Mouse (Mus musculus) lung, embryonic 15.5 days (tissue): Measurements from ENCODE around the gene Frem1. TPM values are rescaled to one million over a fixed set of nuclear protein-coding genes. Genes with fewer than 3 reads are reported as not detected.

Experiments
- ATAC-seq: fragments of 200-750 bp; cut with Nextera tagmentation; 2 replicates; pipeline ENCODE4 v1.8.0; 2017; ENCODE audit warnings: moderate number of reproducible peaks, borderline replicate concordance; ENCODE audit not compliant: low FRiP score, low TSS enrichment; ENCODE audit errors: extremely low read depth
- H3K27ac ChIP-seq: fragments of 300-500 bp; sonication (generic); 2 replicates; pipeline ENCODE4 v1.5.1; 2015; ENCODE audit warnings: moderate library complexity, mild to moderate bottlenecking, inconsistent platforms
- H3K27me3 ChIP-seq: fragments of 300-500 bp; sonication (generic); 2 replicates; pipeline ENCODE4 v1.6.1; 2015; ENCODE audit warnings: inconsistent platforms
- H3K36me3 ChIP-seq: fragments of 300-500 bp; sonication (generic); 2 replicates; pipeline ENCODE4 v1.6.1; 2015; ENCODE audit warnings: inconsistent platforms
- H3K4me1 ChIP-seq: fragments of 300-500 bp; sonication (generic); 2 replicates; pipeline ENCODE4 v1.6.1; 2015; ENCODE audit warnings: inconsistent platforms
- H3K4me2 ChIP-seq: fragments of 300-500 bp; sonication (generic); 2 replicates; pipeline ENCODE4 v1.6.1; 2015; ENCODE audit warnings: inconsistent platforms, mild to moderate bottlenecking, moderate library complexity
- H3K4me3 ChIP-seq: fragments of 300-500 bp; sonication (generic); 2 replicates; pipeline ENCODE4 v1.5.1; 2015; ENCODE audit warnings: mild to moderate bottlenecking, inconsistent platforms
- H3K9ac ChIP-seq: fragments of 300-500 bp; sonication (generic); 2 replicates; pipeline ENCODE4 v1.6.1; 2015; ENCODE audit warnings: inconsistent platforms
- H3K9me3 ChIP-seq: fragments of 300-500 bp; sonication (generic); 2 replicates; pipeline ENCODE4 v1.6.1; 2016; ENCODE audit warnings: inconsistent platforms
- WGBS: fragments of 180-500 bp; shearing (Covaris S2); methylation state at CpG from one replicate; pipeline ENCODE4 v1.1.7; 2015; 5-methylcytosine and 5-hydroxymethylcytosine counted together
- polyA plus RNA-seq: library from polyadenylated mRNA; unstranded; fragments of >200 nt; fragmentation: Nextera tagmentation; extraction: Ambion mirVana; gene quantifications from 2 replicates; pipeline ENCODE4 v1.2.1, GENCODE M21; 2015

Frem1 gene
- polyA plus RNA-seq, 1 experiment from 2014 or later, result 35.1 TPM

- Histone ChIP-seq H3K36me3 (peaks cover 12% of the 10 kb centered on the region; the same call in 1 of the 2 replicates), H3K27ac (no peak overlapping the region; the same call in 1 of the 2 replicates)
- WGBS, result 46% methylated on average over 5 of the region's 5 CpGs
Observed at GRCm38 (mm10) chr4:82916678-82917050, 135.5 kb downstream of the Frem1 start.

GRCm38 (mm10) chr4:82916003-82916677, 136.0 kb downstream of the Frem1 start:
- peaks cover 25% of the 10 kb centered on the region for H3K4me1 ChIP-seq
- H3K9me3 ChIP-seq, result no peaks in the 10 kb centered on the region
- 37% methylated on average over 14 of the region's 14 CpGs for WGBS
- H3K27ac ChIP-seq, result peak overlapping the region; percentile 55
- H3K4me3 ChIP-seq, result no peak overlapping the region
- peak overlapping the region; percentile 21; the same call in 1 of the 2 replicates for H3K4me2 ChIP-seq
- no peaks in the 10 kb centered on the region for H3K27me3 ChIP-seq
- peaks cover 12% of the 10 kb centered on the region; the same call in 1 of the 2 replicates for H3K36me3 ChIP-seq
- no peak for ATAC-seq
- no peak overlapping the region for H3K9ac ChIP-seq

More at GRCm38 (mm10) chr4:82916678-82917050, 135.5 kb downstream of the Frem1 start:
- Histone ChIP-seq H3K27me3 (no peaks in the 10 kb centered on the region), H3K4me2 (no peak overlapping the region), H3K4me1 (peaks cover 29% of the 10 kb centered on the region), H3K9me3 (no peaks in the 10 kb centered on the region), H3K4me3 (no peak overlapping the region), H3K9ac (no peak overlapping the region)
- ATAC-seq, result no peak

- Histone ChIP-seq H3K4me1 (peaks cover 22% of the 10 kb centered on the region), H3K4me3 (no peak overlapping the region), H3K27ac (peak overlapping the region; percentile 55), H3K9me3 (no peaks in the 10 kb centered on the region), H3K4me2 (peak overlapping the region; percentile 21; the same call in 1 of the 2 replicates), H3K27me3 (no peaks in the 10 kb centered on the region), H3K9ac (no peak overlapping the region), H3K36me3 (peaks cover 12% of the 10 kb centered on the region; the same call in 1 of the 2 replicates)
- ATAC-seq, result peak; percentile 27; the same call in 1 of the 2 replicates
- WGBS, result 34% methylated on average over 7 of the region's 7 CpGs
Observed at GRCm38 (mm10) chr4:82915576-82915975, 136.6 kb downstream of the Frem1 start.

GRCm38 (mm10) chr4:82914601-82915143, 137.5 kb downstream of the Frem1 start:
- ATAC-seq, result no peak
- Histone ChIP-seq H3K4me2 (no peak overlapping the region), H3K27ac (0 out of 2 replicates have a peak overlapping the region, but pooled peaks have one; percentile 16), H3K4me1 (peaks cover 17% of the 10 kb centered on the region), H3K4me3 (no peak overlapping the region), H3K9ac (no peak overlapping the region), H3K36me3 (peaks cover 12% of the 10 kb centered on the region; the same call in 1 of the 2 replicates), H3K27me3 (no peaks in the 10 kb centered on the region), H3K9me3 (no peaks in the 10 kb centered on the region)
- 68% methylated on average over 11 of the region's 11 CpGs for WGBS

- H3K27me3 ChIP-seq, result no peaks in the 10 kb centered on the region
- 63% methylated on average over 10 of the region's 10 CpGs for WGBS
- no peak for ATAC-seq
Observed at GRCm38 (mm10) chr4:82895227-82895626, 156.9 kb downstream of the Frem1 start.

GRCm38 (mm10) chr4:82892247-82892646, 159.9 kb downstream of the Frem1 start:
- H3K4me1 ChIP-seq, result no peaks in the 10 kb centered on the region
- H3K27me3 ChIP-seq, result no peaks in the 10 kb centered on the region
- no peaks in the 10 kb centered on the region for H3K36me3 ChIP-seq
- H3K4me3 ChIP-seq, result no peak overlapping the region
- no peak overlapping the region for H3K9ac ChIP-seq
- no peak overlapping the region for H3K27ac ChIP-seq
- no peaks in the 10 kb centered on the region for H3K9me3 ChIP-seq
- no peak for ATAC-seq
- 72% methylated on average over 5 of the region's 5 CpGs for WGBS
- no peak overlapping the region for H3K4me2 ChIP-seq

More at GRCm38 (mm10) chr4:82895227-82895626, 156.9 kb downstream of the Frem1 start:
- Histone ChIP-seq H3K4me2 (no peak overlapping the region), H3K9ac (no peak overlapping the region), H3K9me3 (no peaks in the 10 kb centered on the region), H3K36me3 (peaks cover 9% of the 10 kb centered on the region; the same call in 1 of the 2 replicates), H3K27ac (no peak overlapping the region), H3K4me3 (no peak overlapping the region), H3K4me1 (no peaks in the 10 kb centered on the region)

GRCm38 (mm10) chr4:82891566-82891965, 160.6 kb downstream of the Frem1 start:
- Histone ChIP-seq H3K27me3 (no peaks in the 10 kb centered on the region), H3K4me2 (no peak overlapping the region), H3K9ac (no peak overlapping the region), H3K27ac (no peak overlapping the region), H3K36me3 (no peaks in the 10 kb centered on the region), H3K9me3 (no peaks in the 10 kb centered on the region), H3K4me1 (no peaks in the 10 kb centered on the region), H3K4me3 (no peak overlapping the region)
- WGBS, result 76% methylated on average over 2 of the region's 2 CpGs
- ATAC-seq, result no peak

GRCm38 (mm10) chr4:82891049-82891448, 161.1 kb downstream of the Frem1 start:
- no peak overlapping the region for H3K9ac ChIP-seq
- ATAC-seq, result peak; percentile 67; the same call in 1 of the 2 replicates
- WGBS, result 56% methylated on average over 7 of the region's 7 CpGs

GRCm38 (mm10) chr4:82890585-82890984, 161.6 kb downstream of the Frem1 start:
- Histone ChIP-seq H3K27me3 (no peaks in the 10 kb centered on the region), H3K4me3 (no peak overlapping the region), H3K9me3 (no peaks in the 10 kb centered on the region), H3K4me1 (no peaks in the 10 kb centered on the region; the same call in 1 of the 2 replicates), H3K9ac (no peak overlapping the region), H3K4me2 (no peak overlapping the region), H3K27ac (no peak overlapping the region), H3K36me3 (no peaks in the 10 kb centered on the region)
- 83% methylated on average over 4 of the region's 4 CpGs for WGBS
- ATAC-seq, result no peak

More at GRCm38 (mm10) chr4:82891049-82891448, 161.1 kb downstream of the Frem1 start:
- Histone ChIP-seq H3K27ac (no peak overlapping the region), H3K36me3 (no peaks in the 10 kb centered on the region), H3K9me3 (no peaks in the 10 kb centered on the region), H3K27me3 (no peaks in the 10 kb centered on the region), H3K4me3 (no peak overlapping the region), H3K4me2 (no peak overlapping the region), H3K4me1 (no peaks in the 10 kb centered on the region; the same call in 1 of the 2 replicates)

GRCm38 (mm10) chr4:82886148-82886547, 166.0 kb downstream of the Frem1 start:
- Histone ChIP-seq H3K4me1 (peaks cover 3% of the 10 kb centered on the region; the same call in 1 of the 2 replicates), H3K9ac (no peak overlapping the region), H3K4me3 (no peak overlapping the region), H3K4me2 (no peak overlapping the region), H3K27ac (no peak overlapping the region), H3K36me3 (no peaks in the 10 kb centered on the region), H3K9me3 (no peaks in the 10 kb centered on the region), H3K27me3 (no peaks in the 10 kb centered on the region)
- ATAC-seq, result no peak
- WGBS, result 55% methylated on average over 2 of the region's 2 CpGs

- Histone ChIP-seq H3K4me3 (no peak overlapping the region), H3K4me1 (peaks cover 3% of the 10 kb centered on the region; the same call in 1 of the 2 replicates), H3K36me3 (no peaks in the 10 kb centered on the region), H3K27ac (no peak overlapping the region), H3K9me3 (no peaks in the 10 kb centered on the region), H3K4me2 (no peak overlapping the region), H3K9ac (no peak overlapping the region), H3K27me3 (no peaks in the 10 kb centered on the region)
- ATAC-seq, result peak; percentile 35; the same call in 1 of the 2 replicates
- 31% methylated on average over 1 of the region's 1 CpGs for WGBS
Observed at GRCm38 (mm10) chr4:82885535-82885913, 166.6 kb downstream of the Frem1 start.
